Mouse (Mus musculus): ENCODE results near the gene Folr2.

GRCm38 (mm10) chr7:101862291-101862690 is 5.3 kb upstream of the Folr2 start:
- TF ChIP-seq CTCF (IDR thresholded peaks at IDR 0.05; ENCODE audit: low read depth) (no peak), EP300 (IDR thresholded peaks at IDR 0.05; ENCODE audit: low read depth) (no peak)
